Mouse (Mus musculus): ENCODE results near the gene Lrrc3b. TPM values are rescaled to one million over a fixed set of nuclear protein-coding genes. Genes with fewer than 3 reads are reported as not detected.

The Lrrc3b gene
- polyA plus RNA-seq (2015; fragmentation: Nextera tagmentation; extraction: Ambion mirVana), result 6.7 and 8.1 TPM in 2 replicates

- H3K4me2 ChIP-seq, result peak within 1 kb of the TSS; percentile 94
- H3K27me3 ChIP-seq, result peaks cover 32% of the 10 kb centered on the region
- peak within 1 kb of the TSS; percentile 76 for H3K9ac ChIP-seq
- peak within 1 kb of the TSS; percentile 68 for H3K4me3 ChIP-seq
- peak within 1 kb of the TSS; percentile 82 for H3K27ac ChIP-seq
- no peaks in the 10 kb centered on the region for H3K9me3 ChIP-seq
- ATAC-seq (ENCODE audit: low FRiP score), result peak; percentile 92
- H3K4me1 ChIP-seq (replicated peaks), result peaks cover 6% of the 10 kb centered on the region
- H3K36me3 ChIP-seq, result no peaks in the 10 kb centered on the region
- WGBS, result under 1% methylated on average over 51 of the region's 51 CpGs
These were observed at the start of gene Lrrc3b for GRCm38 (mm10) chr14:15438485-15439157. TSS of gene Lrrc3b (minus strand) at chr14:15438987.

- no peaks in the 10 kb centered on the region for H3K4me1 ChIP-seq (replicated peaks)
- no peaks in the 10 kb centered on the region for H3K27me3 ChIP-seq
- H3K4me2 ChIP-seq, result no peak overlapping the region
- no peak for ATAC-seq (ENCODE audit: low FRiP score)
- H3K27ac ChIP-seq, result no peak overlapping the region
- no peak overlapping the region for H3K9ac ChIP-seq
- no peak overlapping the region for H3K4me3 ChIP-seq
- H3K36me3 ChIP-seq, result no peaks in the 10 kb centered on the region
- no peaks in the 10 kb centered on the region for H3K9me3 ChIP-seq
These were observed 38.9 kb upstream of the Lrrc3b start for GRCm38 (mm10) chr14:15477668-15478067.

- no peaks in the 10 kb centered on the region for H3K36me3 ChIP-seq
- peak overlapping the region; percentile 68 for H3K4me3 ChIP-seq
- peak; percentile 44 for ATAC-seq (ENCODE audit: low FRiP score)
- peak overlapping the region; percentile 82; the same call in 1 of the 2 replicates for H3K27ac ChIP-seq
- H3K4me1 ChIP-seq (replicated peaks), result peaks cover 6% of the 10 kb centered on the region
- H3K27me3 ChIP-seq, result peaks cover 32% of the 10 kb centered on the region
- no peaks in the 10 kb centered on the region for H3K9me3 ChIP-seq
- peak overlapping the region; percentile 76 for H3K9ac ChIP-seq
- under 1% methylated on average over 11 of the region's 11 CpGs for WGBS
- peak overlapping the region; percentile 94 for H3K4me2 ChIP-seq
These were observed 697 bp downstream of the Lrrc3b start for GRCm38 (mm10) chr14:15438096-15438484.

GRCm38 (mm10) chr14:15437501-15437941, 1.3 kb downstream of the Lrrc3b start:
- peaks cover 32% of the 10 kb centered on the region for H3K27me3 ChIP-seq
- no peak overlapping the region for H3K27ac ChIP-seq
- peak overlapping the region; percentile 94 for H3K4me2 ChIP-seq
- peak; percentile 28; the same call in 1 of the 2 replicates for ATAC-seq (ENCODE audit: low FRiP score)
- peaks cover 6% of the 10 kb centered on the region for H3K4me1 ChIP-seq (replicated peaks)
- peak overlapping the region; percentile 76 for H3K9ac ChIP-seq
- H3K36me3 ChIP-seq, result no peaks in the 10 kb centered on the region
- 4% methylated on average over 15 of the region's 15 CpGs for WGBS
- H3K4me3 ChIP-seq, result peak overlapping the region; percentile 68
- H3K9me3 ChIP-seq, result no peaks in the 10 kb centered on the region

- Histone ChIP-seq H3K4me2 (peak overlapping the region; percentile 94), H3K27ac (no peak overlapping the region), H3K36me3 (no peaks in the 10 kb centered on the region), H3K9ac (peak overlapping the region; percentile 76), H3K27me3 (peaks cover 32% of the 10 kb centered on the region), H3K4me1 (replicated peaks) (peaks cover 6% of the 10 kb centered on the region), H3K9me3 (no peaks in the 10 kb centered on the region), H3K4me3 (peak overlapping the region; percentile 68)
- no peak for ATAC-seq (ENCODE audit: low FRiP score)
- 46% methylated on average over 4 of the region's 4 CpGs for WGBS
These were observed 1.7 kb downstream of the Lrrc3b start for GRCm38 (mm10) chr14:15437046-15437445.

- no peak overlapping the region for H3K27ac ChIP-seq
- no peak for ATAC-seq (ENCODE audit: low FRiP score)
- peaks cover 32% of the 10 kb centered on the region for H3K27me3 ChIP-seq
- no peaks in the 10 kb centered on the region for H3K9me3 ChIP-seq
- H3K4me1 ChIP-seq (replicated peaks), result peaks cover 6% of the 10 kb centered on the region
- 93% methylated on average over 4 of the region's 4 CpGs for WGBS
- no peaks in the 10 kb centered on the region for H3K36me3 ChIP-seq
- H3K4me2 ChIP-seq, result peak overlapping the region; percentile 94; the same call in 1 of the 2 replicates
- no peak overlapping the region for H3K4me3 ChIP-seq
- no peak overlapping the region for H3K9ac ChIP-seq
These were observed 2.2 kb downstream of the Lrrc3b start for GRCm38 (mm10) chr14:15436586-15436985.

GRCm38 (mm10) chr14:15432396-15432795, 6.4 kb downstream of the Lrrc3b start:
- H3K9me3 ChIP-seq, result no peaks in the 10 kb centered on the region
- no peak overlapping the region for H3K9ac ChIP-seq
- no peaks in the 10 kb centered on the region for H3K4me1 ChIP-seq (replicated peaks)
- H3K36me3 ChIP-seq, result no peaks in the 10 kb centered on the region
- no peak overlapping the region for H3K27ac ChIP-seq
- 72% methylated on average over 1 of the region's 1 CpGs for WGBS
- no peak overlapping the region for H3K4me2 ChIP-seq
- ATAC-seq (ENCODE audit: low FRiP score), result no peak
- H3K4me3 ChIP-seq, result no peak overlapping the region
- peaks cover 13% of the 10 kb centered on the region for H3K27me3 ChIP-seq

GRCm38 (mm10) chr14:15421624-15422023, 17.2 kb downstream of the Lrrc3b start:
- Histone ChIP-seq H3K27ac (no peak overlapping the region), H3K36me3 (no peaks in the 10 kb centered on the region), H3K4me3 (no peak overlapping the region), H3K27me3 (no peaks in the 10 kb centered on the region), H3K4me2 (no peak overlapping the region), H3K9ac (no peak overlapping the region), H3K9me3 (no peaks in the 10 kb centered on the region), H3K4me1 (replicated peaks) (no peaks in the 10 kb centered on the region)
- WGBS, result 81% methylated on average over 1 of the region's 1 CpGs
- ATAC-seq (ENCODE audit: low FRiP score), result no peak

- Histone ChIP-seq H3K27me3 (no peaks in the 10 kb centered on the region), H3K27ac (no peak overlapping the region), H3K4me1 (replicated peaks) (no peaks in the 10 kb centered on the region), H3K9me3 (no peaks in the 10 kb centered on the region), H3K36me3 (no peaks in the 10 kb centered on the region), H3K9ac (no peak overlapping the region), H3K4me2 (no peak overlapping the region), H3K4me3 (no peak overlapping the region)
- WGBS, result 82% methylated on average over 8 of the region's 8 CpGs
- ATAC-seq (ENCODE audit: low FRiP score), result no peak
These were observed 27.9 kb downstream of the Lrrc3b start for GRCm38 (mm10) chr14:15410686-15411534.

GRCm38 (mm10) chr14:15385536-15385935, 53.3 kb downstream of the Lrrc3b start:
- WGBS, result 95% methylated on average over 2 of the region's 2 CpGs

GRCm38 (mm10) chr14:15384972-15385371, 53.8 kb downstream of the Lrrc3b start:
- no peaks in the 10 kb centered on the region for H3K27me3 ChIP-seq
- H3K4me1 ChIP-seq (replicated peaks), result no peaks in the 10 kb centered on the region
- no peak overlapping the region for H3K4me3 ChIP-seq
- no peak overlapping the region for H3K27ac ChIP-seq
- no peaks in the 10 kb centered on the region for H3K9me3 ChIP-seq
- no peak overlapping the region for H3K9ac ChIP-seq
- H3K36me3 ChIP-seq, result no peaks in the 10 kb centered on the region
- no peak overlapping the region for H3K4me2 ChIP-seq
- WGBS, result 82% methylated on average over 2 of the region's 2 CpGs
- no peak for ATAC-seq (ENCODE audit: low FRiP score)

More at GRCm38 (mm10) chr14:15385536-15385935, 53.3 kb downstream of the Lrrc3b start:
- Histone ChIP-seq H3K4me2 (no peak overlapping the region), H3K36me3 (no peaks in the 10 kb centered on the region), H3K4me1 (replicated peaks) (no peaks in the 10 kb centered on the region), H3K9ac (no peak overlapping the region), H3K9me3 (no peaks in the 10 kb centered on the region), H3K27me3 (no peaks in the 10 kb centered on the region), H3K27ac (no peak overlapping the region), H3K4me3 (no peak overlapping the region)
- ATAC-seq (ENCODE audit: low FRiP score), result no peak

- H3K36me3 ChIP-seq, result no peaks in the 10 kb centered on the region
- H3K9me3 ChIP-seq, result no peaks in the 10 kb centered on the region
- H3K9ac ChIP-seq, result no peak overlapping the region
- no peak for ATAC-seq (ENCODE audit: low FRiP score)
- H3K4me2 ChIP-seq, result no peak overlapping the region
- H3K4me3 ChIP-seq, result no peak overlapping the region
- no peaks in the 10 kb centered on the region for H3K4me1 ChIP-seq (replicated peaks)
- 62% methylated on average over 5 of the region's 5 CpGs for WGBS
- no peaks in the 10 kb centered on the region for H3K27me3 ChIP-seq
- H3K27ac ChIP-seq, result no peak overlapping the region
These were observed 54.3 kb downstream of the Lrrc3b start for GRCm38 (mm10) chr14:15384532-15384931.
